Mouse (Mus musculus) kidney, adult 2 months (tissue): ENCODE data around the gene C2cd3.

Experiments
- CTCF ChIP-seq: fragments of 200-500 bp; conservative IDR thresholded peaks from 2 replicates; pipeline ENCODE4 v1.5.1; 2011; ENCODE audit warnings: low read depth, mild to moderate bottlenecking, control low read depth, low read length, moderate library complexity, mixed read lengths; ENCODE audit not compliant: insufficient read depth, insufficient read length
- POLR2A ChIP-seq: fragments of 200-500 bp; IDR thresholded peaks from one replicate; pipeline ENCODE4 v1.6.1; 2011; ENCODE audit warnings: low read depth, low read length, control low read depth

GRCm38 (mm10) chr7:100463194-100463593 lies 91.2 kb downstream of the C2cd3 start:
- TF ChIP-seq CTCF: no peak
- no peak for TF ChIP-seq POLR2A
